Mouse (Mus musculus): Measurements from ENCODE around the gene Ube2l3.

Gene Ube2l3

DNA sequence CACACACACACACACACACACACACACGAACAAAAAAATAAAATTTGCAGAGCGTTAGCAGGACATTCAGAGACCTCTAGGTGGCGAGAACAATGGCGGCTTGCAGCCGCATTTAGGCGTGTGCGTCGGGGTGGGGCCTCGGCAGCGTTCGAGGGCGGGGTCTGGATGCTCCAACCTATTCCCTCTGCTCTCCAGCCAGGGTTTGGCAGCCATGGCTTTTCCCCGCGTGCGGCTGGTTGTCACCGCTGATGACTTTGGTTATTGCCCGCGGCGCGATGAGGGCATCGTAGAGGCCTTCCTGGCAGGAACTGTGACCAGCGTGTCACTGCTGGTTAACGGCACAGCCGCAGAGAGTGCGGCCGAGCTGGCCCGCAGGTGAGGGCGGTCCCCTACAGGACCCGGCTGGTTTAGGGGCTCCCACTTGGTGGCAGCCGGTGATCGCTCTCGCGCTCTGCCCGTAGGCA lies 55.6 kb downstream of the Ube2l3 start, which contains the start of gene Ccdc116:
TSS of gene Ccdc116 (minus strand) at position 458 of the 464 bp plus-strand sequence.
- peak; percentile 63 for DNase-seq (ENCODE audit: low spot score)

DNA sequence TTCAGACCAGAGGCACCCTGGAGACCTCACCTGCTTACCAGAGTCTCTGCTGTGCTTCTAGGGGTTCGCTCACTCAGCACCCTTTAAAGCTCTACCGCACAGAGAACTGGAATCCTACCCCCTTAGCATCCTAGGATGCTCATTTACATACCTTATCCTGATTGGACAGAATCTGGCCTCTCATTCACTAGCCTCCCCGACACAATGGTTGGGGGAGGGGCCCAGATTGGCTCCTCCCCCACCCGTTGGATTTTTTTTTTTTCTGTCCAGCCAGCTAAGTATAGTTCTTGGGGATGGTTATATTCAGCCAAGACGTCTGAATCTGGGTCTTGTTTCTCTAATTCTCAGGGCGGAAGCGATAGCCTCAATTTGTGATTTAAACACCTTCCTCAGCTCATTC lies 58.1 kb downstream of the Ube2l3 start, which contains the start of gene Ydjc:
TSS of gene Ydjc (plus strand) at position 283 of the 400 bp plus-strand sequence.
- DNase-seq (ENCODE audit: low spot score), result no peak

DNA sequence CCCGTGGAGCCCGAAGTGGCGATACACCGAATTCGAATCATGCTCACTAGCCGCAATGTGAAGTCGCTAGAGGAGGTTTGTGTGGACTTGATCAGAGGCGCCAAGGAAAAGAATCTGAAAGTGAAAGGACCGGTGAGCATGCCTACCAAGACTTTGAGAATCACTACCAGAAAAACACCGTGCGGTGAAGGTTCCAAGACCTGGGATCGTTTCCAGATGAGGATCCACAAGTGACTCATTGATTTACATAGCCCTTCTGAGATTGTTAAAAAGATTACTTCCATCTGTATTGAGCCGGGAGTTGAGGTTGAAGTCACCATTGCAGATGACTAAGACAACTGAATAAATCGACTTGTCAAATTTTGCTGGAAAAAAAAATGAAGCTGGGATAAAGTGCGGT lies 65.1 kb downstream of the Ube2l3 start:
- no peak for DNase-seq (ENCODE audit: low spot score)

DNA sequence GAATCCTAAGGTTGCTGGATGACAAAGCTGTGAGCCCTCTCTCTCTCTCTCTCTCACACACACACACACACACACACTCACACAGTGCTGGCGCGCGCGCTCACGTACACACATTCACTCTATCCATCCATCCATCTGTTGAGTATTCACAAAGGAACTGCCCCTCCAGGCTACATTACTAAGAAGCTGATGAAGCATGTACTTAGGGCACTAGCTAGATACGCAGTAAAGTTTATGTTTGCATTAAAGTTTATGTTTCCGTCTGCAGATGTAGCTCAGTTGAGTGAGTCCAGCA lies 69.6 kb downstream of the Ube2l3 start:
- no peak for DNase-seq (ENCODE audit: low spot score)

DNA sequence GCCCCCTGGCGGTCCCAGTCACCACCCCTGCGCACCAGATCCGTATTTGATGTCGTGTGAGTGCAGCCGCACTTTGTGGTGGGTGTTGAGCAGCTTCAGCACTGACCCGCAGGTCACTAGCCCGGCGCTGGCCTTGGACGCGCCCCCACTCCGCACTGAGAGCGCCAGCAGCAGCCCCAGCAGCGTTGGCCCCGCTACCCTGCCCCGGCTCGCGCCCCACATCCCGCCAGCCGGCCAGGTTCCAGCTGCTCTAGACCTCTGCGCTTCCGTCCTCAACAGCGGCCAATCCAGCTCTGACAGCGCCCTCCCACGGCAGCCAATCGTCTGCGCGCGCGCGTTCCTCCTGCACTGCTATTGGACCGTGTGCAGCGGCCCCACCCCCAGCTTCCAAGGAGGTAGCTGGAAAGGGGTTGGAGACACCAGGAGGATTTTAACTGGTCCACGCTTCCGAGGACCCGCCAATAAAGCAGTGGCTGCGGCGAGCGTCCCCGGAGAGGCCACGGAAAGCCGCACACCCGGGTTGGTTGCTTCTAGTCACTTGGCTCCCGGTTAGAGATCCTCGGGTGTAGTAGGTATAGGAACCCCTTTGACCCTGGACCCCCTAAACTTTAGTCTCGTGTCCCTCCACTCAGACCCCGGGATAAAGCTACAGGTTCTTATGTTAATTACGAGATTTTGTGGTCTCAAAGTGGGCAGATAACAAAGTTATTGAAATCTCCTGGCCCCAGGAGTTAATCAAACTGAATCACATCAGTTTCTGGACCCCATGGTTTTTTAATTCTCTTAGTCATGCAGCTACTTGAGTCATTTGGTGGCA lies 70.2 kb downstream of the Ube2l3 start, which contains the start of gene Sdf2l1:
TSS of gene Sdf2l1 (minus strand) at position 295 of the 817 bp plus-strand sequence.
- DNase-seq (ENCODE audit: low spot score), result peak; percentile 93

DNA sequence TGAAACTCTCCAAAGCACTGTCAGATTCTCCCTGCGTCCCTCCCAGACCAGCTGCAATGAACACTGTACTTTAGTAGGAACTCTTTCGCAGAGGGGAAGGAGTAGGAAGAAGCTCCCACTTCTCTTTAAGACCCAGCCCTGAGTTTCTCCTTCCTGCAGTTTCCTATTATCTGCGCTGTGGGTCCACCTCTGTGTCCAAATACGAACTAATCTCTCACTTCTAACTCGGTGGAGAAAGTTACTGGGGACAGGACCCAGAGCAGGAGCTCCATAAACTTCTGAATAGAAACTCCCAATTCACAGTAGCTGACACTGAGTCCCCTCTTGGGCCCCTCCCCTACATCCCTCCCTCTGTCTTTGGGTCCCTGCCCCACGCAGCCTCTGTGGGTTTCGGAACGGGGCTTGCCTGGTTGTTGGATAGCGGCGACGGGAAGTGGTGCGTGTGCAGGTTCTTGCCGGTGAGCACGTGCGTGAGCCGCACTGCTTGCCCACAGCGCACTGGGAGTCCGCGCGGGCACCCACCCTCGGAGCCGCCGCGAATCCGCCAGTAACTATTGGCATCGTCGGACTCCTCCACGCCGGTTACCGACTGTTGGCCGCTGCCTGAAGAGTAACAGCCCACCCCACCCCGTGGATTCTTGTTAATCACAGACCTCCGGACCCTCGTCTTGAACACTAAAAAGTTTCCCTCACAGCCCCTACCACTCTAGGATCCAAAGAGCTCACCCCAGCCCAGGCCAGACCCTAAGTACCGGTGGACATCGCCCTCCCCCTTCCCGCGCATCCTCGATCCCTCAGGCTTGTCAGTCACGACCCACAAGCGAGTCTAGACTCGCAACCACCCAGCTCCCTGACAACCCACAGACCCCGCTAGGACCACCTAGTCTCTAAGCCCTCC lies 71.0 kb downstream of the Ube2l3 start:
- DNase-seq (ENCODE audit: low spot score), result peak; percentile 36

DNA sequence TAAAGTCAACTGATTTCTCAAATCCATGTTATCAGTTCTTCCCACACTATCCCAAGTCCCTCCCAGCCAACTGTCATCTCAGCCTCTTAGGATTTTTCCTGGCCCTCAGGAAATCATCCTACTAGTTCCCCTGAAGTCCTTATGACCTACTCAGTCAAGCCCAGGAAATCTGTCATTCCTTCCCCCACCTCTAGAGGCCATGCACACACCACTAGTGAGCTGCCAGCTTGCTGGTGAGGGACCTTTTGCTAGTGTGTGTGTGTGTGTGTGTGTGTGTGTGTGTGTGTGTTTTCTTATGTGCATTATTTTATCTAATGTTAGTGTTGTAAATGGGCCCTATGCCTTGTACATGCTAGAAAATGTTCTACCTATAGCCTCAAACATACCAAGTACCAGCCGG lies 75.2 kb downstream of the Ube2l3 start:
- peak; percentile 28 for DNase-seq (ENCODE audit: low spot score)

DNA sequence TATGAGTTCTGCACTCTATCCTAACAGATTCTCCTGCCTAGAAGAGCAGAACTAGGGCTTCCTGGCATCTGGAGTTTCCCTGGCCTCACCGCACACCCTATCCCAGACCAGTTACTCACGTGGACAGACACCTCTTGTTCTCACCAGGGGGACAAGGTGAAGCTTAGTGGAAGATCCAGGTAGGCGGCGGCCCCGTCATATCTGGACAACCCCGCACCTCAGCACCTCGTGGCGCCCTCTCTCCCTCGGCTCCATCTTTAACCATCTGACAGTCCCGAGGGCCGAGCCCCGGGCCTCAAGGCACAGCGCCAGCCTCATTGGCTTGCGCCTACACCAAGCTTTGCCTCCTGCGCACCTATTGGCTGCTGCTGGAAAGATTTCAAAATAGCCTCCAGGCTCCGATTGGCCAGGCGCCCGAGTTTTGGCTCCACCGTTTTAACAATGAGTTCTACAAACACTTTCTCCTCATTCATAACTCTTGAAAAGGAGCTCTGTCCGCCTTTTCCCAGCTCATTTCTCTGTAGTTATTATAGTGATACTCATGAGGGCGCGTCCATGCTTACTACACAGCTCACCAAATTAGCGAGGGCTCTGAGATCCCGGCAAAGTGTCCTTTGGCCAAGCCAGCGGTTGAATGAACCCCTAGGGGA lies 77.5 kb downstream of the Ube2l3 start, which contains the start of gene 2610318N02Rik:
TSS of gene 2610318N02Rik (minus strand) at position 297 of the 650 bp plus-strand sequence.
- peak; percentile 73 for DNase-seq (ENCODE audit: low spot score)

DNA sequence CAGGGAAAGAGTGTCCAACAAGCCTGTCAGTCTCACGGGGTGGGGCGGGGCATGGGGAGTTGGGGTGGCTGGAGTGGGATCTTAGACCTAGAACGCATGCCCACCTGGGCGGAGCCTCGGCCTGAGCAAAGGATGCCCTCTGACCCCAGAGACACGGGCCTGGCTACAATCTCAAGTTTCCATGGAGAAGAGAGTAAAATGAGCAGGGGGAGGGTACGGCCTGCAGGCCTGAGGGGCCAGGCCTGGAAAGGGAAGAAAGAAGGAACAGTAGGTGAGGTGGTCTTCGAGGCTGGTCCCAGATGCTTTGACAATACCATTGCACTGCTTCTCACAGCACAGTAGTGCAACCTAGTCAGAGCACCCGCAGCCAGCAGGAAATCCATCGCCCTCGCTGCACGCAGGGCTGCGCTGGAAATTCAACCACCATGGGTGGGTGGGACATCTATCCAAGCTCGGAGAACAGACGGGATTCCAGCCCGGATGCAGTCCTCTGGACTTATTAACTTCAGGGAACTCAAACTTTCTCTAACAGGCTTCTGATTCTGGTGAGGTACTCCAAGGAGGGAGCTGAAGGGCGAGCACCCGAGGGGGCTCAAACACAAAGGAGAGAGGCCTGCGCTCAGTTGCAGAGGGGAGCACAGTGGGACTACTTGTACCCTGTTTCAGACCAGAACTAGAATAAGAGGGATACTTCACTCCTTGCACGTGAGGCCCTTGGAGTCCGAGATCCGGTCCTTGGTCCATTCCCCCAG lies 78.2 kb downstream of the Ube2l3 start:
- DNase-seq (ENCODE audit: low spot score), result no peak

DNA sequence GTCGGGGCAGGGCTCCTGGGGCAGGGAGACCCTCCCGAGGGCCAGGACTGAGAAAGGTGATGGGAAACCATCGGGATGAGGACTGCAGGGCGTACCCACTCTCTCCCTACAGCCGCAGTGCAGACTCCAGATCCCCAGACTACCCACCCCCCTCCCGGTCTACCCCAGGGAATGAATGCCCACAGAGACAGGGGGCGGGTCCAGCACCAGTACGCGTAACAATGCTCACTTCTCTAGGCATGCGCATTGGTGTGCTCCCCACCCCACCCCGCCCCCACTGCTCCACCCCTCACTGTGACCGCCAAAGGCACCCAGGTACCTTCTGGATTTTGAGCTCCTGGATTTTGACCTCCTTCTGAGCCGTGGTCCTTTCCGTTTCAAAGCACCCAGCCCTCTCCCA lies 80.9 kb downstream of the Ube2l3 start:
- DNase-seq (ENCODE audit: low spot score), result no peak

DNA sequence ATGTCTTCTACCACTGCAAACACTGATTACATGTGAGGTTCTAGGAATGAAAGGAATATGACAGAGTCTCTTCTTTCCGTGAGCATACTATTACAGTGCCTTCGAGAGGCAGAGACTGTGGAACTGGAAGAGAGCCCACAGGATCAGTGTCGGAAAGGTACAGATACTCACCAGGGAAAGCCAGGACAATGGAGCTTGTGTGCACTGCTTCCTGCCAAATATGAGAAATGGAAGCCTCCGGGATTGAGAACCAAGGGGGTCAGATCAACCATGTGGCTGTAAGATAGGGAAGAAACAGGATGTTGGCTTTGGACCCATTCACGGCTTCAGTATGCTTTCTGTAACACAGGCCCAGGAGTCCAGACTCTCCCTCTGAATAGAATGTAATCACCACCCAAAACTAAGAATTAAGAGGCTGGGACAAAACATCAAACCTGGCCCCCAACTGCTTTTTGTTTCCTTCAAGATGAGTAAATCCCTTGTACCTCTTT lies 85.1 kb downstream of the Ube2l3 start:
- DNase-seq (ENCODE audit: low spot score), result no peak

DNA sequence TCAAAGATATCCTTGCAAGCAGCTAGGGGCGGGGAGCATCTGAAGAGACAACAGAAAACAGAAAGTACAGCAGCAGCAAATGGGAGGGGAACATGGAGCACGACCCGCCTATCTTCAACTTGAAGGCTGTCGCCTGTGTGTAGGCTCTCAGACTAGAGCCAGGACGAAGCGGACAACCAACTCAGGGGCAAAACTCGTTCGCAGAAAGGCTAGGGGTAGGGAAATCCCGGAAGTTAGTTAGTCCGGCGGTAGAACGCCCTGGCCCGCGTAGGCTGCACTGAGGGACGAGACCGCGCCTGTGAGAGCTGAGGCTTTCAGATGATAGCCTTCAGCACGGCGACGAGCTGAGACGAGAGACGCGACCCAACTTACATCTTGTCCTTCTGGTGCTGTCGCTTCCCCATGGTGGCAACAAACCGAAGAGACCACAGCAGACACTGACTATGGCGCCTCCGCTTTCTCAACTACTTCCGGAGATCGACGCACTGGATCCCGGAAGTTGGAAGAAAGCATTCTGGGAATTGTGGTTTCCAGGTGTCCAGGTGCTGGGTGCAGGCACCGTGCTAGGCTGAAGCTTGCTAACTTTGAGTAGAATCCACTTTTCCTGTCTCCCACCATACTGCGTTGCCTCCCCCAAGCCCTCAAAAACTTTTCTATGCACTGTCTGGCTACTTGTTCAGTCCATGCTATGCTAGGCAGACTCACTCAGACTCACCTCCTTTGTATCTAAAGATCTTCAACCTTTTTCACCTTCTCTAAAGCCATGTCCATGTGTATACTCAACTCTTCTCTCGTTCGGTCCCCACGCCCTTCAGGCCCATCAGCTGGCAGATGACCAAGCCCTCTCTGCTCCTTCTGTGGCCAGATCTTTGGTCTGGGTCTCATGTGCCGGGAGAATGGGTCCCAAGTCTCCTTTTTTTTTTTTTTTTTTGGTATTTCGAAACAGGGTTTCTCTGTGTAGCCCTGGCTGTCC lies 91.4 kb downstream of the Ube2l3 start, which contains the start of gene Ppil2:
TSS of gene Ppil2 (minus strand) at position 487 of the 973 bp plus-strand sequence.
- DNase-seq (ENCODE audit: low spot score), result peak; percentile 53

DNA sequence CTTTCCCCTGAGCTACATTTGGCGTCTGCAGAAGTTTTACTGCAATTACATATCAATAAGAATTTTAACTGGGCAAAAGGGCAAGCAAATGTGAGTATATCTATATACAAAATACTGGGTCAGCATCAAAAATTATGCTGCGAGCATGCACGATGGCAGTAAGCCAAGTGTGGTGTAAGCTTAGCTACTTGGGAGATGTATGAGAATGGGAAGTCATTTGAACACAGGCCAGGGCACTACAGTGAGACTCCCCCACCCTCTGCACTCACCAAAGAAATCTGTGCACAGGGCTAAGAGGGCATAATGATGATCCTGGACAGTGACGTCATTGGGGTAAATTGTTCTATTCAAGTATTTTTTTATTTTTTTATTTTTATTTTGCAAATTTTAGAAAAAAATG lies 97.8 kb downstream of the Ube2l3 start:
- no peak for DNase-seq (ENCODE audit: low spot score)

DNA sequence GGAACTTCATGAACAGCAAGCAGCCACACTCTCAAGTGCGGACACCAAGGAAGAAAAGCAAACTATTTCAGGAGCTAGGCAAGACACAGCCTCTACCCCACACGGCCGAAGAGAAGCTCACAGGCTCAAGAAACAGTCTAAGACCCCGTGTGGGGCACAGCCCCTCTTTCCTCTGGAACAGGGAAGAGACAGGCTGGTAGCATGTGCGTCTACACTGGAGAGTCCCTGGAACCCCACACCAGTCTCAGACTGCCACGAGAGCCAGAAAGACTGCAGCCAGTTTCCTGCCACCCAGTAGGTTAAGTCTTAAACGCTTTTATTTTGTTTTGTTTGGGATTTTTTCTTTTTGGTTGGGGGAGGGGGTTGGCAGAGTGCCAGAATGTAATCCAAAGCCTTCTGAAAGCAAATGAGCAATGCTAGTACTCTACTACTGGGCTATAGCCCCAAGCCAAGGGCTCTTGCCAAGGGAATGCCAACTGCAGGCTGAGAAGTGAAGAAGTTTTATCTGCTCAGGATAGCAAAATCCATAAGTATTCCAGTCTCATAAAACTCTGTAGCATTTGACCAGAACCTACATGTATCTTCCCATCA lies 99.7 kb downstream of the Ube2l3 start:
- DNase-seq (ENCODE audit: low spot score), result no peak
